Mouse (Mus musculus): ENCODE measurements around the gene Tssk6. TPM values are rescaled to one million over a fixed set of nuclear protein-coding genes. Genes with fewer than 3 reads are reported as not detected.
"Not testable (repeated sequence)": the region's sequence is repeated elsewhere in the genome, so short reads cannot be mapped to it uniquely, and the experiment has no call there.

Tssk6 gene
- polyA plus RNA-seq, 1 experiment from 2014 or later, result 4.7 TPM

GRCm38 (mm10) chr8:69939633-69940032, 37.6 kb downstream of the Tssk6 start:
- no peaks in the 10 kb centered on the region for H3K9me3 ChIP-seq (ENCODE audit: control insufficient read depth, low read length)
- H3K4me3 ChIP-seq (replicated peaks; ENCODE audit: low read length), result no peak overlapping the region
- WGBS, result 73% methylated on average over 3 of the region's 3 CpGs
- peaks cover 11% of the 10 kb centered on the region; the same call in 1 of the 2 replicates for H3K36me3 ChIP-seq (replicated peaks; ENCODE audit: control insufficient read depth, insufficient read depth)
- no peaks in the 10 kb centered on the region for H3K27me3 ChIP-seq (ENCODE audit: control insufficient read depth, insufficient read depth, low read length)
- no peak overlapping the region for H3K4me2 ChIP-seq (replicated peaks)
- H3K9ac ChIP-seq, result no peak overlapping the region
- ATAC-seq (ENCODE audit: low FRiP score) (no peak), DNase-seq (ENCODE audit: low spot score) (no peak)
- H3K27ac ChIP-seq, result no peak overlapping the region
- peaks cover 4% of the 10 kb centered on the region; the same call in 1 of the 2 replicates for H3K4me1 ChIP-seq (replicated peaks; ENCODE audit: control insufficient read depth, insufficient read depth, low read length)

GRCm38 (mm10) chr8:69940386-69940785, 38.4 kb downstream of the Tssk6 start:
- WGBS, result 96% methylated on average over 2 of the region's 2 CpGs

DNA sequence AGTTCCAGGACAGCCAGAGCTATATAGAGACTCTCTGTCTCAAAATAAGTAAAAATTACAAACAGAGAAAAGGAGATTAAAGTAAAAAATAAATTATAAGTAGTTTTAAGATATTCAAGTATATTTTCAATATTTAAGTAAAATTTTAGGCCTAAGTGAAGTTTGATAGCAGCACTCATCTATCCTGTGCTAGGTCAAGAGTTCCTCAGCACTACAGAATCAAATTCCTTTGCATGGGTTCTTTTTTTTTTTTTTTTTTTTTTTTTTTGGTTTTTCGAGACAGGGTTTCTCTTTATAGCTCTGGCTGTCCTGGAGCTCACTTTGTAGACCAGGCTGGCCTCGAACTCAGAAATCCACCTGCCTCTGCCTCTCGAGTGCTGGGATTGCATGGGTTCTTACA, 40.5 kb downstream of the Tssk6 start:
- H3K27ac ChIP-seq; ATAC-seq (ENCODE audit: low FRiP score); DNase-seq (ENCODE audit: low spot score); H3K4me1 ChIP-seq (replicated peaks; ENCODE audit: control insufficient read depth, insufficient read depth, low read length); H3K9ac ChIP-seq; H3K4me3 ChIP-seq (replicated peaks; ENCODE audit: low read length); H3K36me3 ChIP-seq (replicated peaks; ENCODE audit: control insufficient read depth, insufficient read depth); H3K4me2 ChIP-seq (replicated peaks); H3K9me3 ChIP-seq (ENCODE audit: control insufficient read depth, low read length); H3K27me3 ChIP-seq (ENCODE audit: control insufficient read depth, insufficient read depth, low read length): not testable (repeated sequence)
- 87% methylated on average over 2 of the region's 3 CpGs for WGBS

More at GRCm38 (mm10) chr8:69940386-69940785, 38.4 kb downstream of the Tssk6 start:
- Histone ChIP-seq H3K4me2 (replicated peaks) (no peak overlapping the region), H3K27me3 (ENCODE audit: control insufficient read depth, insufficient read depth, low read length) (no peaks in the 10 kb centered on the region), H3K9me3 (ENCODE audit: control insufficient read depth, low read length) (no peaks in the 10 kb centered on the region), H3K4me3 (replicated peaks; ENCODE audit: low read length) (no peak overlapping the region), H3K36me3 (replicated peaks; ENCODE audit: control insufficient read depth, insufficient read depth) (peaks cover 3% of the 10 kb centered on the region; the same call in 1 of the 2 replicates), H3K4me1 (replicated peaks; ENCODE audit: control insufficient read depth, insufficient read depth, low read length) (peaks cover 4% of the 10 kb centered on the region; the same call in 1 of the 2 replicates), H3K27ac (no peak overlapping the region), H3K9ac (no peak overlapping the region)
- DNase-seq (ENCODE audit: low spot score) (no peak), ATAC-seq (ENCODE audit: low FRiP score) (no peak)

DNA sequence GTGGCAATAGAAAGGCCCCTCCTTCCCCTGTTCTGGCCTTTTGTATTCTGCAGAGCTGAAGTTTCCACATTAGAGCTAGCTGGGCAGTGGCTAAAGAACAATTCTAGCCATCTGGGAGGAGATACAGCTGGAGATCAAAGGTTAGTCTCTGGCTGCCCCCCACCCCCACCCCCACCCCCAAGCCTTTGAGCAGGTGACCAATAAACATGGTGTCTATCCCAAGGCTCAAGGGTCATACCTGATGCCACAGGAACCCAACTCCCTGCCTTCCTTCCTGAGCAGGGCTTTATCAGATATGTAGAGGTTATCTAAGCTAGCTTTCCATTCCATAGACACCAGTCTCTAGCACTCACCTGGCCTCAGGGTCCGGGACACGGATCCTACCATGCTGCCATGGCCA, 48.3 kb downstream of the Tssk6 start:
- no peaks in the 10 kb centered on the region for H3K9me3 ChIP-seq (ENCODE audit: control insufficient read depth, low read length)
- WGBS, result 94% methylated on average over 2 of the region's 2 CpGs

More for the DNA sequence above, 48.3 kb downstream of the Tssk6 start:
- H3K4me2 ChIP-seq (replicated peaks), result no peak overlapping the region
- DNase-seq (ENCODE audit: low spot score) (no peak), ATAC-seq (ENCODE audit: low FRiP score) (no peak)
- no peak overlapping the region for H3K27ac ChIP-seq
- no peaks in the 10 kb centered on the region for H3K27me3 ChIP-seq (ENCODE audit: control insufficient read depth, insufficient read depth, low read length)
- H3K4me1 ChIP-seq (replicated peaks; ENCODE audit: control insufficient read depth, insufficient read depth, low read length), result no peaks in the 10 kb centered on the region
- no peak overlapping the region for H3K4me3 ChIP-seq (replicated peaks; ENCODE audit: low read length)
- H3K9ac ChIP-seq, result no peak overlapping the region
- H3K36me3 ChIP-seq (replicated peaks; ENCODE audit: control insufficient read depth, insufficient read depth), result 0 out of 2 replicates have a peak, but pooled peaks cover 3% of the 10 kb centered on the region

Other genes with a start within 250 kb of the Tssk6 start
- 1.6 and 2.2 TPM in 2 replicates for gene Zfp964, start 247.7 kb upstream of the Tssk6 start, polyA plus RNA-seq (2014; fragmentation: Nextera tagmentation; extraction: Ambion mirVana)
- 24.8 and 29.8 TPM in 2 replicates for gene Zfp869, start 191.5 kb upstream of the Tssk6 start, polyA plus RNA-seq (2014; fragmentation: Nextera tagmentation; extraction: Ambion mirVana)
- gene Zfp963, start 152.2 kb upstream of the Tssk6 start, polyA plus RNA-seq (2014; fragmentation: Nextera tagmentation; extraction: Ambion mirVana), result 7.4 and 8.4 TPM in 2 replicates
- 1.0 and 1.7 TPM in 2 replicates for gene Gm20422, start 127.3 kb upstream of the Tssk6 start, polyA plus RNA-seq (2014; fragmentation: Nextera tagmentation; extraction: Ambion mirVana)
- 47.8 and 48.3 TPM in 2 replicates for gene Atp13a1, start 111.0 kb upstream of the Tssk6 start, polyA plus RNA-seq (2014; fragmentation: Nextera tagmentation; extraction: Ambion mirVana)
- gene Zfp866, start 111.0 kb upstream of the Tssk6 start, polyA plus RNA-seq (2014; fragmentation: Nextera tagmentation; extraction: Ambion mirVana), result 40.3 and 40.5 TPM in 2 replicates
- 22.1 and 27.7 TPM in 2 replicates for gene Gmip, start 93.5 kb upstream of the Tssk6 start, polyA plus RNA-seq (2014; fragmentation: Nextera tagmentation; extraction: Ambion mirVana)
- 0.99 and 1.6 TPM in 2 replicates for gene Lpar2, start 79.8 kb upstream of the Tssk6 start, polyA plus RNA-seq (2014; fragmentation: Nextera tagmentation; extraction: Ambion mirVana)
- gene Pbx4, start 69.7 kb upstream of the Tssk6 start, polyA plus RNA-seq (2014; fragmentation: Nextera tagmentation; extraction: Ambion mirVana), result 52.9 and 59.7 TPM in 2 replicates
- 4.1 and 4.2 TPM in 2 replicates for gene Cilp2, start 14.5 kb upstream of the Tssk6 start, polyA plus RNA-seq (2014; fragmentation: Nextera tagmentation; extraction: Ambion mirVana)
- 201 and 213 TPM in 2 replicates for gene Ndufa13, start 374 bp downstream of the Tssk6 start, polyA plus RNA-seq (2014; fragmentation: Nextera tagmentation; extraction: Ambion mirVana)
- 11.0 and 12.3 TPM in 2 replicates for gene Yjefn3, start 528 bp downstream of the Tssk6 start, polyA plus RNA-seq (2014; fragmentation: Nextera tagmentation; extraction: Ambion mirVana)
- 26.4 and 26.5 TPM in 2 replicates for gene Gatad2a, start 94.2 kb downstream of the Tssk6 start, polyA plus RNA-seq (2014; fragmentation: Nextera tagmentation; extraction: Ambion mirVana)
- 69.3 and 69.4 TPM in 2 replicates for gene Mau2, start 140.6 kb downstream of the Tssk6 start, polyA plus RNA-seq (2014; fragmentation: Nextera tagmentation; extraction: Ambion mirVana)
- 40.3 and 44.8 TPM in 2 replicates for gene Sugp1, start 140.6 kb downstream of the Tssk6 start, polyA plus RNA-seq (2014; fragmentation: Nextera tagmentation; extraction: Ambion mirVana)
- 1.0 and 1.9 TPM in 2 replicates for gene Tm6sf2, start 170.7 kb downstream of the Tssk6 start, polyA plus RNA-seq (2014; fragmentation: Nextera tagmentation; extraction: Ambion mirVana)
- gene Hapln4, start 181.3 kb downstream of the Tssk6 start, polyA plus RNA-seq (2014; fragmentation: Nextera tagmentation; extraction: Ambion mirVana), result 0.80 and 1.1 TPM in 2 replicates
- gene Ncan, start 218.7 kb downstream of the Tssk6 start, polyA plus RNA-seq (2014; fragmentation: Nextera tagmentation; extraction: Ambion mirVana), result 141 and 152 TPM in 2 replicates
- gene Nr2c2ap, start 229.1 kb downstream of the Tssk6 start, polyA plus RNA-seq (2014; fragmentation: Nextera tagmentation; extraction: Ambion mirVana), result 29.1 and 29.5 TPM in 2 replicates
- 7.2 and 8.2 TPM in 2 replicates for gene Rfxank, start 237.0 kb downstream of the Tssk6 start, polyA plus RNA-seq (2014; fragmentation: Nextera tagmentation; extraction: Ambion mirVana)
- 62.1 and 62.7 TPM in 2 replicates for gene Borcs8, start 237.3 kb downstream of the Tssk6 start, polyA plus RNA-seq (2014; fragmentation: Nextera tagmentation; extraction: Ambion mirVana)
- gene Mef2b, start 237.5 kb downstream of the Tssk6 start, polyA plus RNA-seq (2014; fragmentation: Nextera tagmentation; extraction: Ambion mirVana), result 0.73 and 0.83 TPM in 2 replicates

Data from hindbrain, embryonic 14.5 days (tissue).